Mouse (Mus musculus): ENCODE results near the gene Gm21698.
"Not testable (repeated sequence)": the region's sequence is repeated elsewhere in the genome, so short reads cannot be mapped to it uniquely, and the experiment has no call there.

The Gm21698 gene

DNA sequence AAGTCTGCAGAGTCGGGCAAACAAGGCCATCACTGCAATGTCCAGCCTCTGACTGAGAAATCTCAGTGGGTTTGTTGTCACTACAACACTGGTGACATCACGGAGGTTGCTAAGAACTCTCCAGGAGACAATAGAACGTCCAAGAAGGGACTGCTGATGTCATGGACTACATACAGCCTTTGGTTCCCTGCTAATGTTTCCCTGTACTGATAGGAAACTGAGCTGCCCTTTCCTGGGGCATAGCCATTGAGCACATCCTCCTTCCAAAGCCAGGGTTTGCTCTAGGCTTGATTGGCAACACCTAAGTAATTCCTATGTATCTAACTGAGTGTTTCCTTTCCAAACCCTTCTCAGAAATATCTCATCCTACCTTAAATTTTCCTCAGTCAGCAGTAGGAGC is at the start of gene Gm21698:
Gene Gm21698 (minus strand): TSS at position 101 of the 400 bp plus-strand sequence.
- not testable (repeated sequence) for DNase-seq (ENCODE audit: low spot score in 2 of 2)

DNA sequence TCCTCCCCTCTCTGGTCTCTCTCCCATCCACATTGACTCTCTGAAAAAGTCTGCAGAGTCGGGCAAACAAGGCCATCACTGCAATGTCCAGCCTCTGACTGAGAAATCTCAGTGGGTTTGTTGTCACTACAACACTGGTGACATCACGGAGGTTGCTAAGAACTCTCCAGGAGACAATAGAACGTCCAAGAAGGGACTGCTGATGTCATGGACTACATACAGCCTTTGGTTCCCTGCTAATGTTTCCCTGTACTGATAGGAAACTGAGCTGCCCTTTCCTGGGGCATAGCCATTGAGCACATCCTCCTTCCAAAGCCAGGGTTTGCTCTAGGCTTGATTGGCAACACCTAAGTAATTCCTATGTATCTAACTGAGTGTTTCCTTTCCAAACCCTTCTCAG is 34.4 kb upstream of the Gm21698 start, which contains the start of gene Gm5862:
Gene Gm5862 (minus strand): TSS at position 101 of the 400 bp plus-strand sequence.
- not testable (repeated sequence) for DNase-seq (ENCODE audit: low spot score in 2 of 2)

DNA sequence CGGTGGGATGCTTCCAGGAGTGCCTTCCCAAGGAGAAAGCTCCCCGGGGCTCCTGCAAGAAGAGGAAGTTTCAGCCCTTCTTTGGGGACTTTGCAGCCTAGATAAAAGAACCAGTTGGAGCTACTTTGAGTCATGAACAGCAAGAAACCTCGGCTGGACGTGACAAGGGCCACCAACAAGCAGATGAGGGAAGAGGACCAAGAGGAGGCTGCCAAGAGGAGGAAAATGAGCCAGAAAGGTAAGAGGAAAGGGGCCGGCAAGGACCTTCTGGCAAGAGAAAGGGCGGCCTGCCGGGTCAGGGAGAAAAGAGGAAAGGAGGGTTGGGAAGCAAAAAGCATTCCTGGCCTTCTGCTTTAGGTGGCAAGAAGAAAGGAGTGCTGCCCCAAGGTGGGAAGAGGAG is 19.2 kb upstream of the Gm21698 start:
- not testable (repeated sequence) for DNase-seq (ENCODE audit: low spot score in 2 of 2)

DNA sequence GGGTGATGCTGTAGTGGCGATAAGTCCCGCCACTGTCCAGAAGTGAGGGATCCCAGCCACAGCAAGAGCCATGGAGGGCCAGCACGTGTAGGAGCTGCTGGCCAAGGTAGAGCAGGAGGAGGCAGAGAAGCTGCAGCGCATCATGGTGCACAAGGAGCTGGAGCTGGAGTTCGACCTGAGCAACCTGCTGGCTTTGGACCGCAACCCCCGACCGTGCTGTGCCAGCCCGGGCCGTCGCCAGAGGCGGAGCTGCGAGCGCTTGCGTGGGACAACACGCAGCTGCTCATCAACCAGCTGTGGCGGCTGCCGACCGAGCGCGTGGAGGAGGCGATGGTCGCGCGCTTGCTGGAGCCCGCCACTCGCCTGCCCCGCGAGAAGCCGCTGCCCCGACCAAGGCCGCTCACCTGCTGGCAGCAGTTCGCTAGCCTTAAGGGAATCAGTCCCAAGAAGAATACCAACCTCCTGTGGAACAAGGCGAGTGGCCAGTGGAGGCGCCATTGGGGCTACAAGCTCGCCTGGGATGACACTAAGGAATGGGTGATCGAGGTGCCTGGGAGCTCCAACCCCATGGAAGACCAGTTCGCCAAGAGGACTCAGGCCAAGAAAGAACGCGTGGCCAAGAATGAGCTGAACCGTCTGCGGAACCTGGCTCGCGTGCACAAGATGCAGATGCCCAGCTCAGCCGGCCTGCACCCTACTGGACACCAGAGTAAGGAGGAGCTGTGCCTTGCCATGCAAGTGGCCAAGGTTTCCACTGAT is 18.7 kb upstream of the Gm21698 start:
- DNase-seq (ENCODE audit: low spot score in 2 of 2), result not testable (repeated sequence)

DNA sequence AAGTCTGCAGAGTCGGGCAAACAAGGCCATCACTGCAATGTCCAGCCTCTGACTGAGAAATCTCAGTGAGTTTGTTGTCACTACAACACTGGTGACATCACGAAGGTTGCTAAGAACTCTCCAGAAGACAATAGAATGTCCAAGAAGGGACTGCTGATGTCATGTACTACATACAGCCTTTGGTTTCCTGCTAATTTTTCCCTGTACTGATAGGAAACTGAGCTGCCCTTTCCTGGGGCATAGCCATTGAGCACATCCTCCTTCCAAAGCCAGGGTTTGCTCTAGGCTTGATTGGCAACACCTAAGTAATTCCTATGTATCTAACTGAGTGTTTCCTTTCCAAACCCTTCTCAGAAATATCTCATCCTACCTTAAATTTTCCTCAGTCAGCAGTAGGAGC is 16.2 kb upstream of the Gm21698 start, which contains the start of gene Gm1979:
Gene Gm1979 (minus strand): TSS at position 101 of the 400 bp plus-strand sequence.
- DNase-seq (ENCODE audit: low spot score in 2 of 2), result not testable (repeated sequence)

DNA sequence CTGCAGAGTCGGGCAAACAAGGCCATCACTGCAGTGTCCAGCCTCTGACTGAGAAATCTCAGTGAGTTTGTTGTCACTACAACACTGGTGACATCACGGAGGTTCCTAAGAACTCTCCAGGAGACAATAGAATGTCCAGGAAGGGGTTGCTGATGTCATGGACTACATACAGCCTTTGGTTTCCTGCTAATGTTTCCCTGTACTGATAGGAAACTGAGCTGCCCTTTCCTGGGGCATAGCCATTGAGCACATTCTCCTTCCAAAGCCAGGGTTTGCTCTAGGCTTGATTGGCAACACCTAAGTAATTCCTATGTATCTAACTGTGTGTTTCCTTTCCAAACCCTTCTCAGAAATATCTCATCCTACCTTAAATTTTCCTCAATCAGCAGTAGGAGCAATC is 15.9 kb downstream of the Gm21698 start, which contains the start of gene Gm21680:
Gene Gm21680 (minus strand): TSS at position 101 of the 400 bp plus-strand sequence.
- DNase-seq (ENCODE audit: low spot score in 2 of 2), result not testable (repeated sequence)

DNA sequence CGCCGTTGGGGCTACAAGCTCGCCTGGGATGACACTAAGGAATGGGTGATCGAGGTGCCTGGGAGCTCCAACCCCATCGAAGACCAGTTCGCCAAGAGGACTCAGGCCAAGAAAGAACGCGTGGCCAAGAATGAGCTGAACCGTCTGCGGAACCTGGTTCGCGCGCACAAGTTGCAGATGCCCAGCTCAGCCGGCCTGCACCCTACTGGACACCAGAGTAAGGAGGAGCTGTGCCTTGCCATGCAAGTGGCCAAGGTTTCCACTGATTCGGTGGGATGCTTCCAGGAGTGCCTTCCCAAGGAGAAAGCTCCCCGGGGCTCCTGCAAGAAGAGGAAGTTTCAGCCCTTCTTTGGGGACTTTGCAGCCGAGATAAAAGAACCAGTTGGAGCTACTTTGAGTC is 31.4 kb downstream of the Gm21698 start:
- not testable (repeated sequence) for DNase-seq (ENCODE audit: low spot score in 2 of 2)

DNA sequence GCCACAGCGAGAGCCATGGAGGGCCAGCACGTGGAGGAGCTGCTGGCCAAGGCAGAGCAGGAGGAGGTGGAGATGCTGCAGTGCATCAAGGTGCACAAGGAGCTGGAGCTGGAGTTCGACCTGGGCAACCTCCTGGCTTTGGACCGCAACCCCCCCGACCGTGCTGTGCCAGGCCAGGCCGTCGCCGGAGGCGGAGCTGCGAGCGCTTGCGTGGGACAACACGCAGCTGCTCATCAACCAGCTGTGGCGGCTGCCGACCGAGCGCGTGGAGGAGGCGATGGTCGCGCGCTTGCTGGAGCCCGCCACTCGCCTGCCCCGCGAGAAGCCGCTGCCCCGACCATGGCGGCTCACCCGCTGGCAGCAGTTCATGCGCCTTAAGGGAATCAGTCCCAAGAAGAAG is 31.8 kb downstream of the Gm21698 start:
- not testable (repeated sequence) for DNase-seq (ENCODE audit: low spot score in 2 of 2)

DNA sequence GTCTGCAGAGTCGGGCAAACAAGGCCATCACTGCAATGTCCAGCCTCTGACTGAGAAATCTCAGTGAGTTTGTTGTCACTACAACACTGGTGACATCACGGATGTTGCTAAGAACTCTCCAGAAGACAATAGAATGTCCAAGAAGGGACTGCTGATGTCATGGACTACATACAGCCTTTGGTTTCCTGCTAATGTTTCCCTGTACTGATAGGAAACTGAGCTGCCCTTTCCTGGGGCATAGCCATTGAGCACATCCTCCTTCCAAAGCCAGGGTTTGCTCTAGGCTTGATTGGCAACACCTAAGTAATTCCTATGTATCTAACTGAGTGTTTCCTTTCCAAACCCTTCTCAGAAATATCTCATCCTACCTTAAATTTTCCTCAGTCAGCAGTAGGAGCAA is 34.1 kb downstream of the Gm21698 start, which contains the start of gene Gm21671:
Gene Gm21671 (minus strand): TSS at position 101 of the 400 bp plus-strand sequence.
- DNase-seq (ENCODE audit: low spot score in 2 of 2), result not testable (repeated sequence)

DNA sequence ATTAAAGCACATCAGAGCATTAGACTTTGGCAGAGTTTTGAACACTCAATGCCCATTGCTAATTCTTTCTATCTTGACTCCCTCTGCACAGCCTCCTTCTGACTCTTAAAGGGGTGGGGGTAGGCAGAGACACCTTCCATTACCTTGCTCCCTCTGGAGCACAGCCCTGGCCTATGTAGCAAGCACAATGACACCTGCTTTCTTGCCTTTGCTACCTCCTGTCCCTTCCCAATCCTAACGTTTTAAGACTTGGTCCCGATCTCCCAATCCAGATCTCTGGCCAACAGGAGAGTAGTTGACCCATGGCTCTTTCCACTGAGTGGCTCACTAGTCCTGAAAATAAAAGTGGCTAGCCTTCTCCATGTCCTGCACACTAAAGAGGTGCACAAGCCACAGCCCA is 43.1 kb downstream of the Gm21698 start:
- not testable (repeated sequence) for DNase-seq (ENCODE audit: low spot score in 2 of 2)

DNA sequence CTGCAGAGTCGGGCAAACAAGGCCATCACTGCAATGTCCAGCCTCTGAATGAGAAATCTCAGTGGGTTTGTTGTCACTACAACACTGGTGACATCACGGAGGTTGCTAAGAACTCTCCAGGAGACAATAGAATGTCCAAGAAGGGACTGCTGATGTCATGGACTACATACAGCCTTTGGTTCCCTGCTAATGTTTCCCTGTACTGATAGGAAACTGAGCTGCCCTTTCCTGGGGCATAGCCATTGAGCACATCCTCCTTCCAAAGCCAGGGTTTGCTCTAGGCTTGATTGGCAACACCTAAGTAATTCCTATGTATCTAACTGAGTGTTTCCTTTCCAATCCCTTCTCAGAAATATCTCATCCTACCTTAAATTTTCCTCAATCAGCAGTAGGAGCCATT is 46.2 kb downstream of the Gm21698 start, which contains the start of gene Gm21663:
Gene Gm21663 (minus strand): TSS at position 101 of the 400 bp plus-strand sequence.
- not testable (repeated sequence) for DNase-seq (ENCODE audit: low spot score in 2 of 2)

Measured in spleen, postnatal 14 days (tissue).